Mouse (Mus musculus) small intestine, adult 2 months (tissue): ENCODE measurements around the gene Parn.

Experiments
- CTCF ChIP-seq: fragments of 200-500 bp; IDR thresholded peaks from 2 replicates; pipeline ENCODE4 v1.5.1; 2012; ENCODE audit warnings: low read depth, mild to moderate bottlenecking, control low read depth, inconsistent platforms, low read length, moderate library complexity, mixed read lengths; ENCODE audit not compliant: insufficient replicate concordance, insufficient read length; ENCODE audit errors: extremely low read depth
- POLR2A ChIP-seq: fragments of 200-500 bp; IDR thresholded peaks from 2 replicates; pipeline ENCODE4 v1.6.1; 2012; ENCODE audit warnings: low read depth, mild to moderate bottlenecking, control low read depth, inconsistent platforms, low read length, moderate library complexity

- TF ChIP-seq CTCF = no peak
- TF ChIP-seq POLR2A = no peak
Observed at GRCm38 (mm10) chr16:13610951-13611381, 57.0 kb downstream of the Parn start.
